Comparison of ENCODE assay signal across 7 mouse cellular contexts in genomic region chrX:159256040-159256852, GRCm38 (mm10). TPM values are rescaled to one million over a fixed set of nuclear protein-coding genes. Genes with fewer than 3 reads are reported as not detected.
A peak's percentile ranks its signal among the peaks of the same experiment; 100 is the strongest.
DNase-seq lines count a peak whose midpoint lies in the region; ATAC-seq and TF ChIP-seq lines count a peak whose summit lies in the region.

No protein-coding gene starts in this region.

- H3K9me3 ChIP-seq in kidney, embryonic 15.5 days (replicated peaks), result no peaks in the 10 kb centered on the region
- H3K9me3 ChIP-seq in liver, postnatal 0 days (ENCODE audit: low read length), result no peaks in the 10 kb centered on the region

- WGBS in kidney, embryonic 15.5 days, result 15% methylated on average over 48 of the region's 57 CpGs
- WGBS in liver, postnatal 0 days (ENCODE audit: insufficient replicate concordance), result 11% methylated on average over 31 of the region's 57 CpGs

- no peaks in the 10 kb centered on the region for H3K36me3 ChIP-seq in kidney, embryonic 15.5 days
- no peaks in the 10 kb centered on the region for H3K36me3 ChIP-seq in liver, postnatal 0 days (replicated peaks; ENCODE audit: insufficient read depth, low read length)

- H3K27me3 ChIP-seq in kidney, embryonic 15.5 days, result peaks cover 3% of the 10 kb centered on the region; the same call in 1 of the 2 replicates
- H3K27me3 ChIP-seq in liver, postnatal 0 days (ENCODE audit: insufficient read depth, low read length), result no peaks in the 10 kb centered on the region

- peak overlapping the region; percentile 90 for H3K27ac ChIP-seq in kidney, embryonic 15.5 days
- H3K27ac ChIP-seq in liver, postnatal 0 days (ENCODE audit: low read depth), result peak overlapping the region; percentile 81

- H3K4me1 ChIP-seq in kidney, embryonic 15.5 days, result 0 out of 2 replicates have a peak, but pooled peaks cover 3% of the 10 kb centered on the region
- H3K4me1 ChIP-seq in liver, postnatal 0 days (ENCODE audit: insufficient read depth), result no peaks in the 10 kb centered on the region

- peak overlapping the region; percentile 62 for H3K9ac ChIP-seq in kidney, embryonic 15.5 days
- peak overlapping the region; percentile 78 for H3K9ac ChIP-seq in liver, postnatal 0 days (replicated peaks)

- TF ChIP-seq EP300 in liver, postnatal 0 days (IDR thresholded peaks at IDR 0.05; ENCODE audit: low read depth), result no peak

- peak overlapping the region; percentile 61 for H3K4me2 ChIP-seq in kidney, embryonic 15.5 days
- peak overlapping the region; percentile 82 for H3K4me2 ChIP-seq in liver, postnatal 0 days (ENCODE audit: low read depth, low read length)

- DNase-seq in A20 (ENCODE audit: low read depth, low spot score), result peak; percentile 46
- DNase-seq in CD8-positive naive resting alpha-beta T cell, adult 2 months (ENCODE audit: low read depth in 2 of 2, low spot score in 2 of 2), result peak; percentile 7 to 9
- DNase-seq in cerebellum, adult 9-11 months, result peak; percentile 45
- DNase-seq in gastrocnemius, postnatal 25 days, result peak; percentile 6
- DNase-seq in liver, postnatal 0 days, result no peak
- peak; percentile 2 for DNase-seq in spleen, adult 12 weeks (ENCODE audit: low spot score)

- H3K4me3 ChIP-seq in kidney, embryonic 15.5 days (replicated peaks), result peak overlapping the region; percentile 68
- H3K4me3 ChIP-seq in liver, postnatal 0 days (ENCODE audit: low read depth, low read length), result peak overlapping the region; percentile 81

- TF ChIP-seq CTCF in liver, postnatal 0 days (IDR thresholded peaks at IDR 0.05; ENCODE audit: low read depth), result no peak

- ATAC-seq in kidney, embryonic 15.5 days (replicated peaks; ENCODE audit: low FRiP score), result peak; percentile 9; the same call in 1 of the 2 replicates
- ATAC-seq in liver, postnatal 0 days, result no peak; the same call in 1 of the 2 replicates

RNA-seq across cellular contexts. Expression of gene Rps6ka3, which starts 46.1 kb away (rescaled TPM):
- 10 to 100 TPM; 55.3 to 73.1 TPM for total RNA-seq in gastrocnemius, postnatal 25 days (2021)
- 7.9 and 8.1 TPM in 2 replicates for polyA plus RNA-seq in kidney, embryonic 15.5 days (2015; fragmentation: Nextera tagmentation; extraction: Ambion mirVana)
- polyA plus RNA-seq in liver, postnatal 0 days (2015; fragmentation: Nextera tagmentation; extraction: Ambion mirVana), result 1.3 and 1.7 TPM in 2 replicates
